Mouse (Mus musculus): ENCODE results near the gene Mag.

DNA sequence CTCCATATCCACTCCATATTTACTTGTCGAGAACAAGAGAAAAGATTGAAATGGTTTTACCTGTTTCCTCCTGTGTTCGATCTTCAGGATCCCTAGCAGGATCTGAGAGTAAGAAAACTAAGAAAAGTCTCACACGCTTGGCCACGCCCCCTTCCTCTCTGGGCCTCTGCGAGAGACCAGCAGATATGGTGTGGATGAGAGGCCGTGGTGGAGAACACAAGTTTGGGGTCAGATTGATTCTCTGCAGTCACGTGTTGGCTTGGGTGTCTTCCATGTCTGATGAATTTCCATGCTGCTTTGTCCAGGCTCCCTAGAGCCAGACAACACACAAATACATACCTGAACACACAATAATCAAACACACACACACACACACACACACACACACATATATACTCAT, 34.5 kb downstream of the Mag start, which contains the start of gene Cd22:
- TF ChIP-seq FLI1 (IDR thresholded peaks at IDR 0.05; ENCODE audit: low read length) (no peak), GATA1 (IDR thresholded peaks at IDR 0.05; ENCODE audit: borderline replicate concordance, low read length) (no peak)

All from megakaryocyte, embryonic 14.5 days (primary cell).